Mouse (Mus musculus) neural tube, embryonic 13.5 days (tissue): ENCODE data around the gene Rhot2. TPM values are rescaled to one million over a fixed set of nuclear protein-coding genes. Genes with fewer than 3 reads are reported as not detected.

ENCODE experiments used
- ATAC-seq: fragments of 200-750 bp; cut with Nextera tagmentation; 2 replicates; pipeline ENCODE4 v1.8.0; 2017; ENCODE audit warnings: low read depth, mild to moderate bottlenecking, moderate TSS enrichment, moderate library complexity
- H3K27ac ChIP-seq: fragments of 300-500 bp; sonication (generic); replicated peaks from 2 replicates; pipeline ENCODE4 v1.5.1; 2015; ENCODE audit warnings: moderate library complexity, mild to moderate bottlenecking, inconsistent platforms
- H3K27me3 ChIP-seq: fragments of 300-500 bp; sonication (generic); 2 replicates; pipeline ENCODE4 v1.6.1; 2015; ENCODE audit warnings: mild to moderate bottlenecking, inconsistent platforms
- H3K36me3 ChIP-seq: fragments of 300-500 bp; sonication (generic); 2 replicates; pipeline ENCODE4 v1.6.1; 2015; ENCODE audit warnings: mild to moderate bottlenecking, inconsistent platforms
- H3K4me1 ChIP-seq: fragments of 300-500 bp; sonication (generic); replicated peaks from 2 replicates; pipeline ENCODE4 v1.6.1; 2015; ENCODE audit warnings: inconsistent platforms
- H3K4me2 ChIP-seq: fragments of 300-500 bp; sonication (generic); 2 replicates; pipeline ENCODE4 v1.6.1; 2015; ENCODE audit warnings: inconsistent platforms, mild to moderate bottlenecking, moderate library complexity
- H3K4me3 ChIP-seq: fragments of 300-500 bp; sonication (generic); 2 replicates; pipeline ENCODE4 v1.5.1; 2015; ENCODE audit warnings: mild to moderate bottlenecking, inconsistent platforms
- H3K9ac ChIP-seq: fragments of 300-500 bp; sonication (generic); 2 replicates; pipeline ENCODE4 v1.6.1; 2015; ENCODE audit warnings: moderate library complexity, mild to moderate bottlenecking, inconsistent platforms
- H3K9me3 ChIP-seq: fragments of 300-500 bp; sonication (generic); 2 replicates; pipeline ENCODE4 v1.6.1; 2016; ENCODE audit warnings: inconsistent platforms
- WGBS: fragments of 180-500 bp; shearing (Covaris S2); methylation state at CpG from one replicate; pipeline ENCODE4 v1.1.7; 2015; 5-methylcytosine and 5-hydroxymethylcytosine counted together
- polyA plus RNA-seq: library from polyadenylated mRNA; unstranded; fragments of >200 nt; fragmentation: Nextera tagmentation; extraction: Ambion mirVana; gene quantifications from 2 replicates; pipeline ENCODE4 v1.2.1, GENCODE M21; 2015

The Rhot2 gene
- polyA plus RNA-seq, 1 experiment from 2014 or later, result 15.4 TPM

DNA sequence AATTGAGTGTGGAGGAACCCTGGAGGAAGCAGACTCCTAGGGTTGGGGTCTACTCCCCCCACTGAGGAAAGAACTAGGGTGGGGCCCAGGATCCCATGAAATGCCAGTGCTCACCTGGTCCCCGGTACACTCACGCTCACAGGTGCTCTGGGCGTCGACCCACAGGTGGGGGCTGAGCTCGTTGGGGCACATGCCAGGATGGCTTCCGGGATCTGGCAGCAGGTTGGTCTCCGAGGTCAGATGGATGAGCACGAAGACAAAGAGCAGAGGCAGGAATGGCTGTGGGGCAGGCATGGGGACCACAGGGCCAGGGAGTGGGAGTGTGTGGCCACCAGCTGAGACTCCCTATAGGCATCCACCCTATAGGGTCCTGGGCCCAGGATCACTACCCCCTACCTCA lies 35.1 kb upstream of the Rhot2 start:
- H3K36me3 ChIP-seq, result peaks cover 56% of the 10 kb centered on the region
- H3K4me3 ChIP-seq, result no peak overlapping the region
- H3K9me3 ChIP-seq, result no peaks in the 10 kb centered on the region
- peaks cover 34% of the 10 kb centered on the region for H3K4me1 ChIP-seq
- no peak overlapping the region for H3K27ac ChIP-seq
- H3K9ac ChIP-seq, result no peak overlapping the region
- no peak for ATAC-seq
- WGBS, result 49% methylated on average over 8 of the region's 8 CpGs
- no peaks in the 10 kb centered on the region for H3K27me3 ChIP-seq
- no peak overlapping the region for H3K4me2 ChIP-seq

DNA sequence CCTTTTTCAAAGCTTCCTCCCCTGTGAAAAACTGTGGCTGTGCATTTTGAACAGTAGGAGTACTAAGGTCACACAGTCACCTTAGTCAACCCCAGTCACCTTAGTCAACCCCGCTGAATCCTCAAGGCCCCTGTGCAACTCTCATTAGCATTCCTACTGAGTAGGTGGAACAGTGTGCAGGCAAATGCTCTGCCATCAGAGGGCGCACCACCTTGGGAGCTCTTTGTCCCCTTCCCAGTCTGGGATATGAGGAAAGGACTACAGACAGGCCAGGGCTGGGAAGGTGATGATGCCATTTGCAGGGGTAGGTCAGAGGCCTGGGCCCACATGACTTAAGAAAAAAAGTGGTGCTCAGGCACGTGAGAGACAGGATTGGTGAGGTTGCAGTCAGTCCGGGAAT lies 34.6 kb upstream of the Rhot2 start:
- Histone ChIP-seq H3K36me3 (peaks cover 51% of the 10 kb centered on the region), H3K4me2 (no peak overlapping the region), H3K9me3 (no peaks in the 10 kb centered on the region), H3K4me1 (peaks cover 35% of the 10 kb centered on the region), H3K4me3 (no peak overlapping the region), H3K27ac (no peak overlapping the region), H3K9ac (no peak overlapping the region), H3K27me3 (no peaks in the 10 kb centered on the region)
- WGBS, result 40% methylated on average over 4 of the region's 4 CpGs
- ATAC-seq, result no peak

DNA sequence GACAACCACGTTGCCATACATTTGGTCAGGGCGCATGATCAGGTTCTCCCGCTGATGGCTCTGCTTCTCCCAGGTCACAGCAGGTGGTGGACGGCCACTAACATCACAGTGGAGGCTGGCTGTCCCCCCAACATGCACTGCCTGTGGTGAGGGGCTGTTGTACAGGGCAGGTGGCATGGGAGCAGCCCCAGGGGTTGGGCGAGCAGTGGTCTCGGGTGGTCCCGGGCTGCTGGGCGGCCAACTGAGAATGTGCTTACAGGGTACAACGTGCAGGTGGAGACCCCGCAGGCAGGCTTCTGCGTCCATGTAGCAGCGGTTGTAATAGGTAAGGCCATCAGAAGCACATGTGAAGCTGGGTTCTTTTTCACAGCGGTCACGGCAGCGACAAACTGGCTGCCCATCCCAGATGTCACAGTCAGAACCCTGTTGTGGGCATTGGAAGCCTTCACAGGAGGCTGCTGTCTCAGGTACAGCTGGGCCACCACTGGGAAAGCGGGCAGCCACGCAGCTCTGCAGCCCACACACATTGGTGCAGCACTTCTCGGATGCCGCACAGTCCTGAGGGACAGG lies 34.0 kb upstream of the Rhot2 start:
- H3K36me3 ChIP-seq, result peaks cover 46% of the 10 kb centered on the region
- no peaks in the 10 kb centered on the region for H3K27me3 ChIP-seq
- 87% methylated on average over 19 of the region's 19 CpGs for WGBS
- no peak overlapping the region for H3K9ac ChIP-seq
- ATAC-seq, result no peak
- no peaks in the 10 kb centered on the region for H3K9me3 ChIP-seq
- H3K27ac ChIP-seq, result no peak overlapping the region
- no peak overlapping the region for H3K4me3 ChIP-seq
- peaks cover 41% of the 10 kb centered on the region for H3K4me1 ChIP-seq
- no peak overlapping the region for H3K4me2 ChIP-seq

DNA sequence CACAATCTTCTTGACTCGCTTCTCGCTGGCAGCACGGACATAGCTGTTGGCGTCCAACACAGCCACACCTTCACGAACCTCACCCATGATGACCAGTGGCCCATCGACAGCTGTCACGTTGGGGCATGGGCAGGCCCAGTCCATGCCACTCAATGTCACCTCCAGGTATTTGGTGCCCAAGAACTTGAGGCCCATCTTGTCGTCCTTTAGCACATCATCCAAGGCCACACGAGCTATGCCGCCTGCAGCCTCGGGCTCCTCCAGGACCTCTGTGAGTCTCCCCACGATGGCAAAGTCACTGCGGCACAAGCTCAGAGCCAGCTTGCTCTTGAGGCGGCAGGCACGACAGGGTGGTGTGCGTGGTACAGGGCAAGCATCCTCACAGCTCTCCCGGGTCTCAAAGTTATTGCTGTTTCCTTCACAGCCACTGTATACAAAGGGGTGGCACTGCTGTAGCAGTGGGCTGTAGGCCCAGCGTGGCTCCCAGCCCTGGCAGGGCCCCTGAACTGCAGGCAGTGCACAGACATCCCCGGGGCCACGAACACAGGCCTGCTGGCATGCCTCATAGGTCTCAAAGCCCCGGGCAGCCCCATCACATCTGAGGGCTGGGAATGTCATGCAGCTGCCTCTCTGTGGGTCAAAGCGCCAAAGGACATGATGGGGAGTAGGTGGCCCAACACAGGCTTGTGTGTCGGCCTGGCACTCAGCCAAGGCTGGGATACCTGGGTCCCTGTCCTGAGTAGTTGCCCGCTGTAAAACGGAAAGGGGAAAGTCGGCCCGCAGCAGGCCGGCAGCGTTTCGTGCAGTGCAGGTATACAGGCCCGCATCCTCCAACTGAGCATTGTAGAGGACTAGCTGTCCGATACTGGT lies 33.3 kb upstream of the Rhot2 start:
- no peak overlapping the region for H3K4me3 ChIP-seq
- 93% methylated on average over 32 of the region's 32 CpGs for WGBS
- peaks cover 41% of the 10 kb centered on the region for H3K4me1 ChIP-seq
- H3K36me3 ChIP-seq, result peaks cover 38% of the 10 kb centered on the region
- no peaks in the 10 kb centered on the region for H3K9me3 ChIP-seq
- ATAC-seq, result no peak
- H3K27ac ChIP-seq, result no peak overlapping the region
- no peaks in the 10 kb centered on the region for H3K27me3 ChIP-seq
- no peak overlapping the region for H3K4me2 ChIP-seq
- H3K9ac ChIP-seq, result no peak overlapping the region

DNA sequence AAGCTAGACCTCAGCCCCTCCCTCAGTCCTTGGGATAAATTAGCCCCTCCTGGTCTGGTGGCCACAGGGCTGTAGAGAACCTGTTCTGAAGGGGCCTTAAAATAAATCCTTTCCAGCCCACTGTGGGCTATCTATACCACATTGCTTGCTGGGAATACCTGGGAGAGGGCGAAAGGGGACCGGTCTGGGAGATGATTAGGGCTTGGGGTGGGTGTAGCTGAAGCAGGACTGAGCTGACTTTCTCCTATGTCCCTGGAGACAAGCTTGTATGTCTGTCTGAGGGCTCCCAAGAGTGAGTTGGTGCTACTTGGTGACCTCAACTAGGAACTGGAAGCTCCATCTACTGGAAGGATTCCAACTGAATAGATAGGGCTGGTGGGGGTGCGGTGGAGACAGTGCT lies 32.4 kb upstream of the Rhot2 start:
- peaks cover 29% of the 10 kb centered on the region for H3K36me3 ChIP-seq
- 89% methylated on average over 3 of the region's 3 CpGs for WGBS
- H3K9me3 ChIP-seq, result no peaks in the 10 kb centered on the region
- peaks cover 41% of the 10 kb centered on the region for H3K4me1 ChIP-seq
- H3K27ac ChIP-seq, result no peak overlapping the region
- no peak for ATAC-seq
- H3K27me3 ChIP-seq, result no peaks in the 10 kb centered on the region
- 0 out of 2 replicates have a peak overlapping the region, but pooled peaks have one; percentile 94 for H3K4me2 ChIP-seq
- H3K9ac ChIP-seq, result peak overlapping the region; percentile 31; the same call in 1 of the 2 replicates
- H3K4me3 ChIP-seq, result no peak overlapping the region

DNA sequence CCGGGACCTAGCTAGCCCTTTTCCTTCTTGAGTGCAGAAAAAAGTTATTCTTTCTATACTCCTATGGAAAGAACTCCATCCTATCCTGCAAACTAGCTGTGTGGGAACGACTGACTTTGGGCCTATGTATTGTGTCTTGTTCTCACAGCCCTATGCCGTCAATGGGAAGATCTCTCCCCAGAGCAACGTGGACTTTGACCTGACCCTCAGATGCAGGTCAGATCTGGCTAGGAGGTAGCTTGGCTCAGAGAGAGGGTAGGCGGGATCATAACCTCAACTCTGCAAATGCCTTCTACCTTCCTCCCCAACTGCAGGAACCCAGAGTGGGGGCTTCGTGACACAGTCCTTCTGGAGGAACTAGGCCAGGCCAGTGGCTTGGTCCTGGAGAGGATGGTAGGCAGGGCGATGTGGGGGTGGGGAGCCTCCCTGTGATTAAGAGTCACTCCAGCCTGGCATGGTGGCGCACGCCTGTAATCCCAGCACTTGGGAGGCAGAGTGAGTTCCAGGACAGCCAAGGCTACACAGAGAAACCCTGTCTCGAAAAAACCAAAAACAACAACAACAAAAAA lies 31.8 kb upstream of the Rhot2 start:
- Histone ChIP-seq H3K9me3 (no peaks in the 10 kb centered on the region), H3K9ac (peak overlapping the region; percentile 92), H3K27me3 (no peaks in the 10 kb centered on the region), H3K27ac (no peak overlapping the region; the same call in 1 of the 2 replicates), H3K4me1 (peaks cover 37% of the 10 kb centered on the region), H3K36me3 (peaks cover 23% of the 10 kb centered on the region), H3K4me2 (peak overlapping the region; percentile 94), H3K4me3 (peak overlapping the region; percentile 79)
- 58% methylated on average over 10 of the region's 10 CpGs for WGBS
- ATAC-seq, result no peak

DNA sequence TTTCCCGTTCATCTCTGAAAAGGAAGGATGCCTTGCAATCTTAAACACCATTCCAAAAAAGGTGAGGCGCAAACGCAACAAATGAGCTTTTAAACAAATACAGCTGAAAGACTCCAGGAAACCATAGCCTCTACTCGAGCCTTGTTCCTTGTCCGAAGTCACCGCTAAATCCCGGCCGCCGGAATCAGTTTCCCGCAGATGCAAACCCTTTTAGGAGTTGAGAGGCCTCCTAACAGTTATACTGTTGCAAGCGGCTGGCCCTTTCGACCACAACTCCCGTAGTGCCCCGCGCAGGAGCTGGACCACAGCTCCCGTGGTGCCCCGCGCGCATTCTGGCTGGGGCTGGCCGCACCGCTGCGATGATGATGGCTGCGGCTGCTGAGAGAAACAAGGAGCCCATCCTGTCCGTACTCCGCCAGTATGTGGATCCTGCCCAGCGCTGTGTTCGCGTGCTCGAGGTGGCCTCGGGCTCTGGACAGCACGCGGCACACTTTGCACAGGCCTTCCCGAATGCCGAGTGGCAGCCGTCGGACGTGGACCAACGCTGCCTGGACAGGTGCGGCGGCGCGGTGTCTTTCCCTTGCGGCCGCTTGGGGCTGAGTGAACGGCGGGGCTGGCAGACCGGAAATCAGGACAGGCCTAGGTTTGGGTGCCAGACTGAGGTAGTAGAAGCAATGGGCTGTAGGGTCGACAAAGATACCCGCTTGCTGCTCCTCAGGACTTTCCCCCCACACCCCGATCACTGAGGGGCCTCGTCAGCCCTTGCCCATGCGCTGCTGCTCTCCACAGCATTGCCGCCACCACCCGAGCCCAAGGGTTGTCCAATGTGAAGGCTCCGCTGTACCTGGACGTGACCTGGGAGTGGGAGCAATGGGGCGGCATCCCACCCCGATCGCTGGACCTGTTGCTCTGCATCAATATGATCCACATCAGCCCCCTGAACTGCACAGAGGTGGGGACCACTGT lies 30.8 kb upstream of the Rhot2 start:
- peak overlapping the region; percentile 92 for H3K27ac ChIP-seq
- H3K27me3 ChIP-seq, result no peaks in the 10 kb centered on the region
- peak overlapping the region; percentile 94 for H3K4me2 ChIP-seq
- peaks cover 23% of the 10 kb centered on the region for H3K36me3 ChIP-seq
- H3K4me3 ChIP-seq, result peak overlapping the region; percentile 79
- ATAC-seq, result peak; percentile 93
- H3K9me3 ChIP-seq, result no peaks in the 10 kb centered on the region
- peaks cover 28% of the 10 kb centered on the region for H3K4me1 ChIP-seq
- peak overlapping the region; percentile 92 for H3K9ac ChIP-seq
- under 1% methylated on average over 59 of the region's 59 CpGs for WGBS

DNA sequence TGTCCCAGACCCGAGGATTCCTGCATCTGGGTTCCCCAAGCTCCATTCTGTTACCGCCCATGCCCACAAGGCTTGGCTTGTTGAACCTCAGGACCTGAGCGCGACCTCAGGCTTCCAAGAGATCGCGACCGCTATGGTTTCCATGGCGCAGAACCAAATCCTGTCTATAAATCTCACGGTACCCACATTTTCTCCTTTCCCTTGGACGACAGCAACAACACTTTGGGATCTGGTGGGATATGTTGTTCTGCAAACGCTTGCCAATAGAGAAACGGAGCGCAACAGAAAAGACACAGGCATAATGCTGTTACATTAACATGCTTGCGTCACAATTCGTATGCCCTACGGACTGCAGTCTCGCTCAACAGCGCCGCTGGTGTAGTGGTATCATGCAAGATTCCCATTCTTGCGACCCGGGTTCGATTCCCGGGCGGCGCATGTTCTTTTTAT lies 30.1 kb upstream of the Rhot2 start, which contains the start of gene Mettl26:
TSS of gene Mettl26 (plus strand) at position 354 of the 450 bp plus-strand sequence.
- ATAC-seq, result peak; percentile 71
- H3K9me3 ChIP-seq, result no peaks in the 10 kb centered on the region
- peak within 1 kb of the TSS; percentile 94 for H3K4me2 ChIP-seq
- H3K27me3 ChIP-seq, result no peaks in the 10 kb centered on the region
- H3K4me3 ChIP-seq, result peak within 1 kb of the TSS; percentile 79
- WGBS, result under 1% methylated on average over 25 of the region's 25 CpGs
- H3K9ac ChIP-seq, result peak within 1 kb of the TSS; percentile 92
- H3K36me3 ChIP-seq, result peaks cover 21% of the 10 kb centered on the region
- H3K27ac ChIP-seq, result peak within 1 kb of the TSS; percentile 92
- H3K4me1 ChIP-seq, result peaks cover 23% of the 10 kb centered on the region

DNA sequence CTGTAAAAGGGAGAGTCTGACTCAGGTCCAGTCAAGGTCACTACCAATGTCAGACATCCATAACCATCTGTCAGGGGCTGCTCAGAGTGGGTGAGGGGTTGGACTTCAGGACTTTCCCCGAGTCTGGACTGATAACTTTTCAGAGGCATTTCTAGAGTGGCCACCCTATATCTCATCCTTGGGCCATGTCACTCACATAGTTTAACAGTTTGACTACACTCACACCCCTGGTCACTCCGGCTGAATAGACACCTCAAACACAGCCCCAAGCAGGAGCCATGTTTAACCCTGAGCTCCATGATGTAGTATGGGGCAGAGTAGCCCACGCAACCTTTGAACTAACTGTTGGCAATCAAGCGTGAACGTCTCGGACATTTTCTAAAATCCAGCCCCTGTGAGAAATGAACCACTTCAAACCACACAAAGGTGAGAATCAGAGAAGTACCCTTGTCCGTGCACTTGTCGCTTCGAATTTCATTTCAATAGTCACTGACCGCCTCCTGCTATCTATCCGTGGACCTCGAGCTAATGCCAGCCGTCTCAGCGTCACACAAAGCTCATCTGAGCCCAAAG lies 29.6 kb upstream of the Rhot2 start:
- H3K36me3 ChIP-seq, result peaks cover 16% of the 10 kb centered on the region
- H3K4me2 ChIP-seq, result peak overlapping the region; percentile 94
- peak overlapping the region; percentile 92 for H3K9ac ChIP-seq
- 8% methylated on average over 14 of the region's 14 CpGs for WGBS
- no peaks in the 10 kb centered on the region for H3K27me3 ChIP-seq
- no peak; the same call in 1 of the 2 replicates for ATAC-seq
- H3K27ac ChIP-seq, result peak overlapping the region; percentile 92
- no peaks in the 10 kb centered on the region for H3K9me3 ChIP-seq
- peaks cover 23% of the 10 kb centered on the region for H3K4me1 ChIP-seq
- peak overlapping the region; percentile 79 for H3K4me3 ChIP-seq

DNA sequence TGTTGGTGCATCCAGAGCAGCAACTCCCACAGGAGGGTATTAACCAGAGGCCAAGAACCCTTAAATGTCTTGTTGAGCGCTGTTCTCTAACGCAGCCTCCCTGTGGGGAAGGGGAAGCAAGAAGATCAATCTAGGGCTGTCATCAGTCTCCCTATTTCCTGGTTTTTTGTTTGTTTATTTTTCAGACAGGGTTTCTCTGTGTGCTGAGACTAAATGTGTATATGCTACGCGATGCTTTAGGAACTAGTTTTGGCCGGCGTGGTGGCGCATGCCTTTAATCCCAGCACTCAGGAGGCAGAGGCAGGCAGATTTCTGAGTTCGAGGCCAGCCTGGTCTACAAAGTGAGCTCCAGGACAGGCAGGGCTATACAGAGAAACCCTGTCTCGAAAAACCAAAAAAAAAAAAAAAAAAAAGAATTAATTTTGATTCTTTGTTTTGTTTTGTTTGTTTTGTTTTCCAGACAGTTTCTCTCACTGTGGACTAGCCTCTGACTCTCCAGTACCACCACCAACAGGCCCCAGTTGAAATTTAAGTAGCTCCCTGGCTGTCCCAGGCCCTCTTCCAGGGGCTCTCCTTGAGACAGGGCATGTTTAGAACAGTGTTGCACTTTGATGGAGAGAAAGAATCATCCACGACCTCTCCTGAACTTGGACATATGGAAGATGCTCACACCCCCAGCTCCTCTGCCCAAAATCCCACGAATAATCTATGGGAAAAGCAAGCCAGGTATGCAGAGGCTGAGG lies 28.9 kb upstream of the Rhot2 start:
- ATAC-seq, result no peak
- Histone ChIP-seq H3K9me3 (no peaks in the 10 kb centered on the region), H3K4me1 (peaks cover 28% of the 10 kb centered on the region), H3K27me3 (no peaks in the 10 kb centered on the region), H3K4me3 (peak overlapping the region; percentile 79), H3K36me3 (peaks cover 10% of the 10 kb centered on the region), H3K9ac (peak overlapping the region; percentile 92), H3K27ac (peak overlapping the region; percentile 92), H3K4me2 (peak overlapping the region; percentile 94)
- WGBS, result 78% methylated on average over 11 of the region's 11 CpGs
